Mouse (Mus musculus) cerebellum, adult (tissue): ENCODE data around the gene Lcn4.
"Not testable (repeated sequence)": the region's sequence is repeated elsewhere in the genome, so short reads cannot be mapped to it uniquely, and the experiment has no call there.

Source experiments
- ATAC-seq: cut with Nextera tagmentation; 2 replicates; pipeline ENCODE4 v1.9.2; 2017; ENCODE audit warnings: mild to moderate bottlenecking, moderate library complexity, mixed read lengths; ENCODE audit not compliant: insufficient number of reproducible peaks, low FRiP score, low TSS enrichment

The Lcn4 gene

DNA sequence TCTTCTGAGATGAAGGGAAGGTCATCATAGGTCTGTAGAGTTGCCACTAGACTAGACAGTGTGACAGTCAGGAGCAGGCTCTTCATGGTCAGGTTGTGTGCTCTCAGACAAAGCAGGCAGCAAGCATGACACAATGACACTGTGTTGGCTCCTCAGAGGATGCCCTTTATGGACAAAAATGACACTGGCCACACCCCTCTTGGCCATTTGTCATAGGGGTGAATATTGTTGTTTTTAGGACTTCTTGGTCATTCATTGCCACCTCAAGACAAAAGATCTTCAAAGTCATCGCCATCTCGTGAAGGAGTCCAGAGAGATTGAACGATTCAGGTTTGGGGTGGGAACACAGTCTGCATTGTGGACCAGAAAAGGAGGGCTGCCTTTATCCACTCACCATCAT is at the start of gene Lcn4:
Lcn4 (minus strand) TSS at position 101 of the 400 bp plus-strand sequence.
- ATAC-seq, result no peak

DNA sequence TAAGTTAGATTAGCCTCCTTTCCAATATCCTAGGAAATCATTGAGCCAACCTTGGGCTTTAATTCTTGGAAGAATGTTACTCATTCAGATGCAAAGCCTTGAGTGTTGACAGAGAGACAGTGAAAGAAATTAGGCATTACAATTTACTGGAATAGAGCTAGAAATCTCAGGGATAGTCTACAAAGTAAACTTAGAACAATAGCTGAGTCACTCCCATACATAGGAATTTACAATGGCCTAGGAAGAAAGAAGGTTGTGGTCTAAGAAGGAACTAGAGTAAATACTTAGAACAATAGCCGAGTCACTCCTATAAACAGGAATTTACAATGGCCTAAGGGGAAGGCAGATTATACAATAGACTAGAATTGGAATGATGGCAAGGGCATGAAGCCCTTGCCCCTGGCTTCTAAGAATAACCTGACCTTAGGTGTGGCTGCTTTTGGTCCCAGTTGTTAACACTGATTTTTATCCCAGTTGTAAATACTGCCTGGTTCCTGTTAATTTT is 15.1 kb upstream of the Lcn4 start:
- no peak for ATAC-seq

DNA sequence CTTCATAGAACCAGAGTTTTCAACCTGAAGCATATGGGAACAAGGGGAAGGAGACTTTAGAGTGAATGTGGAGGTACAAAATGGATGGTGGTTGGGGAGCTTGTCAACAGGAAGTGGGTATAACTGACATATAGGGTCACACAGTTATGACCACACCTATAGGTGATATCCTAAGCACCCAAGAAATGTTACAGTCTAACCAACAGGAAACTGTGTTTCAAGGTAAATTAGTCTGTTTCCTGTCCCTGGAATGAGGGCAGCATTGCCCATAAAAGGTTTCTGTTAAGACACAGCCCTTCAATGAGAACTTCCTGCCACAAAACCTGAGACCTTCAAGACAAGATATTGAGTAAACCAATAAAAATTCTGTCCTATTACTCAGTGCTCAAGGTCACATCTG is 2.3 kb downstream of the Lcn4 start:
- no peak for ATAC-seq

DNA sequence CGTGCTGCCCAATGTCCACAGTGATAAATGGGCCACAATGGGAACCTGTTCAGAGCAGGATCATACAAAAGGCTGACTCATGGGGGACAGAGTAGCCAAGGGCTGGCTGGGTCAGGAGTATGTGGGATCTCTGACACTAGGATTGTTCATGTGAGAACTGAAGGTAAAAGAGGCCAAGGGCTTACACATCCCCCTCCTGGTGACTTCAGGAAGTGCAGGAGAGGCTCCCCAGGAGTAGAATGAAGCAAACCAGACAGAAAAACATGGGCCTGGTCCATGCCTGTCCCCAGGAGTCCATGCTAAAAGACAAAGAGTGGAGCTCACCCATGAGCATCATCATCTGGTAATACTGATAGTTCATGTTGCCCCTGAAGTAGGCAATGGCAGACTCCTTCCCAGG is 7.5 kb downstream of the Lcn4 start:
- ATAC-seq, result not testable (repeated sequence)

DNA sequence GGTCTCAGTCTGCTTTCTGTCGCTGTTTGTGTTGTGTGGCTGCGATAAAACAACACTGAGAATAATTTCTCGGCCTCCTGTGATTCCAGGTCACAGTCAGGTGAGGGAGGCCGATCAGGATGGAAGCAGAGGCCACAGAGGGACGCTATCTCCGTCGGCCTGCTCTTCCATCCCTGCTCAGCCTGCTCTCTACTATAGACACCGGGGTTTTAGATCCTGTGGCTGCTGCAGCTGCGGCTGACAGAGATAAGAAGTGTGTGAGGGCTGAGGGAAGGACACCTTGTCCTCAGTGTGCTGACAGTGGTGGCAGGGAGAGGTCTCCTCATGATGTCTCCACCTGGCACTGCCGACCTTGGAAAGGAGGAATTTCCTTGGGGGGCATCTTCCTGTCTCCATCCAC is 8.0 kb downstream of the Lcn4 start:
- ATAC-seq, result no peak

DNA sequence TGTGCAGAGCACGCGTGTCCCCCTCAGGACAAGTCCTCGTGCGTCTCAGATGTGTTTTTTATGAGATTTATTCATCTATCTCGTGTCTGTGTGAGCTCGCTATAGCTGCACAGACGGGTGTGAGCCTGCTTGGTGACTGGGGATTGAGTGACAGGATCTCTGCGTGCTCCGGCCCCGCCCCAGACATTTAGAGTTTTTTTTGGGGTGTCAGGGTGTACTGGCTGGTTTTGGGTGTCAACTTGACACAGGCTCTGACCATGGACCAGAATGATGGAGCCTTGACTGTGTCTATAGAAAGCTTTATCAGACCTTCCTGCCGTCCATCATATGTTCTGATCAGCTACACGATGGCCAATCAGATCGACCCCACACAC is 8.6 kb downstream of the Lcn4 start:
- ATAC-seq, result no peak

DNA sequence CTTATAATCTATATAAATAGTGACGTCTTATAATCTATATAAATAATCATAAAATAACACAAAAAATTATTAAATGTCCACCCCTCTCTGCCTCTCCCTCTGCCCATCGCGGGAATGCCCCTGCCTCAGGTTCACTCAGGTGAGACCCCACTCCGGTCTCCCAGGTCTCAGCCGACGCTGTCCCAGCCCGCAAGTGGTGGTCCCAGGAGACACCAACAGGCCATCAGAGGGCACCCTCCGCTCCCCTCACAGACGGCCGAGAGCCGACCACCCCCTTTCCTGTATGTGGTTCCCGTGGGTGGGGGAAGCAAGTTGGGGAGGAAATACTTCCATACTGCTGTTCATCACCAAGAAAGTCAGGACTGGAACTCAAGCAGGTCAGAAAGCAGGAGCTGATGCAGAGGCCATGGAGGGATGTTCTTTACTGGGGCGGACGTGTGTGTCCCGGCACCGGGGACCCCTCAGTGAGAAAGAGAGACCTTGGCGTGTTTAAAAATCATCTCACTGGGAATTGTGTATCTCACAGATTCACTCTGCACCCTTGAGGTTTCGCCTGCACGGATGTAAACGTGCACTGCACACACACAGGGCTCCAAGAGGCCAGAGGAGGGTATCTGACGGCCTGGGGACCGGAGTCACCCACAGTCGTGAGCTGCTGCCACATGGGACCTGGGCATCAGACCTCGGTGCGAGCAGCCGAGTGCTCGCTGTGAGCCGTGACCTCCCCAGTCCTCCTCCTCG is 9.1 kb downstream of the Lcn4 start:
- no peak for ATAC-seq

DNA sequence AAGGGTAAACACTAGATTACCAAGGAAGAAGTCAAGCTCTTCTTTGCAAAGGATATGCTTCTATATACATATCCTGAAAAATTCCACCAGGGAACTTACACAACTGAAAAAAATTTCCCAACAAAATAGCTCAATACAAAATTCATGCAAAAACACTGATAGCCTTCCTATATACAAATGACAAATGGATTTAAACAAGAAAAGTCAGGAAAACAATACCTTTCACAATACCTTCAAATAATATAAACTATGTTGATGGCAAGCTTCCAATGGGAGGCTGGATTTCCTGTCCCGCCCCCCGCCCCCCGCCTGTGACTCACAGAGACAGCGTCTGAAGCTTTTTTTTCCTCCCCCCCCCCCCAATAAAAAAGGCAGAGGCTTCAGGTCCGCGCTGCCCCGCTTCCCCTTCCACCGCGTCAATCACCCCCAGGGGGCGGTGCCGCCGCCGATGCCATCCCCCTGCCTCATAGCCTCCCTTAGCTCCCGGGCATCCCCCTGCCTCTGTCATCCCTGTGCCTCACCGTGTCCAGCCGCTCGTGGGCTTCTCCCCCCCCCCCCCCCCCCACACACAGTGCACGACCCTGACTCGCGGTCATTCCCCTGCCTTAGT is 9.8 kb downstream of the Lcn4 start:
- no peak for ATAC-seq

DNA sequence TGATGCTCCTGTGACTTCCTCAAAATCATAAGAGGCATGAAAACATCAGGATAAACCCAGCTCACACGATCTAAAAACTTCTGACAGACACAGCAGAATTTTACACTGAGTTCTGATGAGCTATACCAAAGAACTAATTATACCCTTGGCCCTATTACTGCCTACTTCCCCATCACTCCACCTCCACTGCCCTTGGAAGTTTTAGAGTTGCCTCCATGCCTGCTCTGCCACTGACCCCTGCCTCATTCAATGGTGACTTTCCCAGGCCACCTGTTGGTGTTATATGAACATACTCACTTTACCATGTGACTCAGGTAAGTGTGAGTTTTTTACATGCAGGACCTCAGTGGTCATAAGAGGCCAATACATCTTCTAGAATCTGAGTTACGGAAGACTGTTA is 13.7 kb downstream of the Lcn4 start:
- no peak for ATAC-seq

DNA sequence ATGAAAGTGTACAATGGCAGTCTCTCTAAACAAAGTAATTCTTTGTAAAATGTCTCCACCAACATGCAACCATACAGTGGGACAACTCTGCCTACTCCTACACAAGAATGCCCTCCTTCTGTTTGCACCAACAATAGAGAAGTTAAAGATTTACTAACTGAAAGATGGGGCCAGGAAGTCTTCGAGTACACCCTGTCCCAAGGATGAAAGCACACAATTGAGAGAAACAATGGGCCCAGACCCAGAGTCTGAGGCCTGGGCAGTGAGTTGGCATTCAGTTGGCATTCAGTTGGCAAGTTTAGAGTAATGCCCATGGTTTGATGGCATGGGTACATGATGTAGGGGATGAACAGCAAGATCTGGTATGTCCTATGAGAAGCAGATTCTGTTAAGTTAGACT is 16.4 kb downstream of the Lcn4 start:
- ATAC-seq, result no peak

DNA sequence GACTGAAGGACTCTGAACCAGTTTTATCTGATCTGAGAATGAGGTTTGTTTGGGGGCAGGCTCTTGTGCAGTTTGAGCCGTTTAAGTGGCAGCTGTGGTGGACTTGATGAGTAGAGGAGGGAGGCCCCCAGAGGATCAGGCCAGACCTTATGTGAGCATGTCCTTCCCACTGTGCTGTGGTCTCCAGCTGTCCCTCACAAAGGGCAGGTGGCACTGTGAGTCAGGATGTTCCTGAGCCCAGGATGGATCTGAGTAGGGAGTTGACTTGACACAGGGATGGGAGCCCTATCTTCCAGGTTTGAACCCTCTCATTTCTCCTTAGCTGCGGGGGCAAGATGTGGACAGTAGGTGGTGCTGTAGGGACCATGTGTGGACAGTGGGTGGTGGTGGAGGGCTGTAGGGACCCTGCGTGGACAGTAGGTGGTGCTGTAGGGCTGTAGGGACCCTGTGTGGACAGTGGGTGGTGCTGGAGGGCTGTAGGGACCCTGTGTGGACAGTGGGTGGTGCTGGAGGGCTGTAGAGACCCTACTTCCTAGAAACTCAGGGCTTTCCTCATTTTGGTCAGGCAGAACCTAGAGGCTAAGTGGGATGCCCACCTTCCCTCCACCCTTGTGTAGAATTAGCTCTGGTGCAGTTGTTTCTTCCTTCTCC is 24.3 kb downstream of the Lcn4 start:
- peak; percentile 88 for ATAC-seq

DNA sequence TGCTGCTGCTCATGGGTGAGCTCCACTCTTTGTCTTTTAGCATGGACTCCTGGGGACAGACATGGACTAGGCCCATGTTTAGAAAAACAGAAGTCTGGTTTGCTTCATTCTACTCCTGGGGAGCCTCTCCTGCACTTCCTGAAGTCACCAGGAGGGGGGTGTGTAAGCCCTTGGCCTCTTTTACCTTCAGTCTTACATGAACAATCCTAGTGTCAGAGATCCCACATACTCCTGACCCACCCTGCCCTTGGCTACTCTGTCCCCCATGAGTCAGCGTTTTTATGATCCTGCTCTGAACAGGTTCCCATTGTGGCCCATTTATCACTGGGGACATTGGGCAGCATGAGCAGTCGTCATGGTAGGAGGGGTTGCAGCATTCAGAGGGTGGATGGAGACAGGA is 27.1 kb downstream of the Lcn4 start:
- ATAC-seq, result no peak

DNA sequence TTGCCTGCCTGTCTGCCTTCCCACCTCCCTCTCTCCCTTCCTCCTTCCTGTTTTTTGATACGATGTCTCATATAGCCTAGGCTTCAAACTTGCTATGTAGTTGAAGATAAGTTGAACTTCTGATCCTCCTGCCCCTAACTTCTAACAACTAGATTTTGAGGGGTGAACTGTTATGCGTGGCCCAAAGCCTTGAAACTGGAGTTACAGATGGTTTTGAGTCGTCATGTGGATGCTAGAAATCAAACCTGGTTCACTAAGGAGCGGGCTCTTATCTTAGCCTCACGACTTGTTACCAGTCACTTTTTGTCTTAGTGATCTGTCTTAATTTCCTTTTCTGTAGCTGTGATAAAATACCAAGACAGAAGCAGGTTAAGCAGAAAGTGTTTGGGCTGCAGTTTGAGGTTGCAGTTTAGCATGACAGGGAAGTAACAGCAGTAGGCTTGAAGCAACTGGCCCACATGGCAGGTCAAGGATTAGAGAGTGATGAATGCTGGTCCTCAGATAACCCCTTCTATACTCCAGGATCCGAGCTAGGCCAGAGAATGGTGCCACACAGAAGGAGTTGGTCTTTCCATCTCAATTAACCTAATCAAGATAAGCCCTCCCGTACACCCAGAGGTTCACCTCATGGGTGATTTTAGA is 30.0 kb downstream of the Lcn4 start:
- ATAC-seq, result no peak

DNA sequence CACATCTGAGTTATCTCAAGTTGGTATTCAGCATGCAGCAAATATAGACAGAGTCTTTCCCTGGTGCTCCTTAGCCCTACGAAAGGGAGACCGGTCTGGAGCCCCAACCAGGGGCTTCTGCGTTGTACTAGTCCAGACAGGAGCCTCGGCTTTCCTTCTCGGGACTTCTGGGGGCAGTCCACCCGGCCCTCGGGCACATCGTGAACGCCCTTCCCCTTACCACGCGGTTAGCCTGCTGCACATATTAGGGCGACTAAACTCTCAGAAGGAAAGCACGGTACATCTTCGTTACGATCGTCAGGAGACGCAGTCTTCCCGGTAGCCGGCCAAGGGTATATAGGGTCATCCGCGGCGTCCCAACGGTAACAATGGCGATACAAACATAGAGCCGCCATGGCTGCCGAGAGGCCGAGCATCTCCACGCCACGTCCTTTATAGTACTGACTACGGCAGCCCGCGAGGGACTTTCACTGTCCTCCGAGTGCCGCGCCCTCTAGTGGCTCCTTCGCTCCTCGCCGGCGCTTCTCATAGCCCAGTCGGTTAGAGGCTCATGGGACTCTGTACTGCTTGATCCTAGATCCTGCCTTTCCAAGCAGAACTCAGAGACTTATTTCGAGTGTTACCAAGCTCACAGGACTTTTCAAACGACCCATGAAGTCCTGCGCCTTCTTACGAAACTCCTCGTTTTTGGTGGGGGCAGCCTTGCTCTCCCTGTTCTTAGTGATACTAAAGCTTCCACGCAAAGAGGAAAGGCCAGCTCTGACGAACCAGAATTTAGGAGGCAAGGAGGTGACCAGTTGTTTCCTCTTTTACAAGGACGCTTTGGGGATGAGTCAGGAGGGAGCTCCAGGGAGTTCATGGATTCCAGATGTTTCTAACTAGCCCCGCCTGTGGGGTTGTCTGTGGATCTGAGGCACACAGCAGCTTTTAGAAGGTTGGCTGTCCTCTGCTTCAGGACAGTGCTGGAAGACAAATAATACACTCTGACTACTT is 30.9 kb downstream of the Lcn4 start:
- ATAC-seq, result peak; percentile 71

DNA sequence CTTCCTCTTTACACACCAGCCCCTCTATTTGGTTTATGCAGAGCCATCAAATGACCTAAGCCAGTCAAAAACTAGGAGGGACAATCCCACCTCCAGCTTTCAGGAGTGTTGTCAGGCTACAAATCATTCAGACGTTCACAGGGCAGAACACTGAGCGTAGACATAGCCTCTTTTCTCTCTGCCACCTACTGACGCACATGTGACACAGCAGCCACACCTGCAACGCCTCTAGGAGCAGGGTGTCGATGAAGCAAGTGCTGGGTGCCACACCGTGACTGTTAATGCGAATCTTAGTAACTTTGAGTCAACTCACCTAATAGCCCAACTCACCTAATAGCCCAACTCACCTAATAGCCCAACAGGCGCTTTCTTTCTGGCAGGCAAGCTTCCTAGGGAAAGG is 32.0 kb downstream of the Lcn4 start:
- ATAC-seq, result no peak

DNA sequence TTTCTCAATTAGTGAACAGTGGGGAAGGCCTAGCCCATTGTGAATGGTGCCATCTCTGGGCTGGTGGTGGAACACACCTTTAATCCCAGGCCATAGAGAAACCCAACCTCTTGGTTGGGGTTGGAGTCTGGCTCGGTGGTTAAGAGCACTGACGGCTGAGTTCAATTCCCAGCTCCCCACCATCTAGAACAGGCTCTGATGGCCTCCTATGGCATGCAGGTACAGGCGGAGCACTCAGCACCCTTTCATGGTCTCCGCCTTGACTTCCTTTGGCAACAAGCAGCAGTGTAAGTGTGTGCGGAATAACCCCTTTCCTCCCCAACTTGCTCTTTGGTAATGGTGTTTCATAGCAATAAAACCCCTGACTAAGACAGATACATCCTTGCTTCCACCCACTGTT is 32.5 kb downstream of the Lcn4 start:
- ATAC-seq, result no peak

DNA sequence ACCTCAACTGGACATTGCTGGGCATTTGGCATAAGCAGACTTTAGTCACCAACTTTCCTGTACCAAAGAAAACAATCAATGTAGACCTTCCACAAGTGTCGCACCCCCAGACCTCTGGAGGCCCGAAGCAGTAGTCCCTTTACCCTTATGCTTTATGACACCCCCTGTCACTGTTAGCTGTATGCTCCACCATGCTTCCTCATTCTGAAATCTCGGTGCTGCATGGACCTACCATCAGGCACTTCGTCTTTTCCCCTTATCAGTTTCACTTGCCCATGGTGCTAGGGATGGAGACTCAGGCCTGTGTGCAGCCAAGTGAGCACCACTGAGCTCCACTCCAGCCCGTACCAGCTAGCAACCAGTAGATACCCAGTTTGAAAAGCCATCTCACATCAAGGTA is 33.0 kb downstream of the Lcn4 start:
- no peak for ATAC-seq

DNA sequence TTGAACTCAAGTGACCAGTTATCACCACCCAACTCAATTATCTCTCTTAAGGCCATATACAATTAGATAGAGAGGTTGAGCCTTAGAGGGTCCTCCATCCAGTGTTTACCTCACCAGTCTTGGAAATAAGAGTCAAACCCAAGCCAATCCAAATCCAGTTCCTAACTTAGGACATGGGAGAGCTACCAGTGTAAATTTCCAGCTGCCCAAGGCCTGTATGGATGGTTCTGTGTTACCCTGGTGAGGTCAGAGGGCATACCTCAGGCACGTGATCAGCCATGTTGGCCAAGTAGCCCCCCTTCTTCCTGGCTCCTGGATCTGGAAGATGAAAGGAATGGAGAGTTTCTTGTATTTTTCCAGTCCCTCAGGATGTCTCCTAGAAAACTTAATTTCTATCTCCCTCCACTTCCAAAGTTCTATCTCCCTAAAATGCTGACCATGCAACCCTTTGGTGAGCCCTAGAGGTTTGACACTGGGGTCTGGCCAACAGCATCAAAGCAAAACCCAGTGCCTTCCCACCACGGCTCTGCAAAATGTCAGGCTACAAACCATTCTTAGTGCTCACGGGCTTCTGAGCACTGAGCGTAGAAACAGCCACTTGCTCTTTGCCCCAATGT is 33.7 kb downstream of the Lcn4 start:
- no peak for ATAC-seq

DNA sequence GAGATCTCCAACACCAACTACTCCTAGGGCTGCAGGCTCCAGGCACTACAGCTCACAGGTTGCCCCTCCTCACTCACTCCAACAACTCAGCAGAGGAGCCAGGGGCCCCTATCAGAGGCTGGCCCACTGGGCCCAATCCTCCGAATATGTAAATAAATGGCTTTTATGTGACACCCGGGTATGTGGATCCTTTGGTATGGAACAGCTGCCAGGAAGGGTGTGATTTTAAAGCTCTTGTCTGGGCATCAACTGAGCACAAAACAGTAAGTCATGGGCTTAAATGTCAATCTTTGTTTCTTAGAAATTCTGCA is 34.8 kb downstream of the Lcn4 start:
- ATAC-seq, result no peak
